Mouse (Mus musculus) c-Kit-negative CD71-positive TER-119-positive erythroid progenitor cells, embryonic 14.5 days (primary cell): Measurements from ENCODE around the gene Stk40.
A peak's percentile ranks its signal among the peaks of the same experiment; 100 is the strongest.

ENCODE experiments used
- DNase-seq: peaks from one replicate; pipeline ENCODE4 v3.0.0-alpha.2; 2013; ENCODE audit warnings: low read depth, low spot score

The Stk40 gene

DNA sequence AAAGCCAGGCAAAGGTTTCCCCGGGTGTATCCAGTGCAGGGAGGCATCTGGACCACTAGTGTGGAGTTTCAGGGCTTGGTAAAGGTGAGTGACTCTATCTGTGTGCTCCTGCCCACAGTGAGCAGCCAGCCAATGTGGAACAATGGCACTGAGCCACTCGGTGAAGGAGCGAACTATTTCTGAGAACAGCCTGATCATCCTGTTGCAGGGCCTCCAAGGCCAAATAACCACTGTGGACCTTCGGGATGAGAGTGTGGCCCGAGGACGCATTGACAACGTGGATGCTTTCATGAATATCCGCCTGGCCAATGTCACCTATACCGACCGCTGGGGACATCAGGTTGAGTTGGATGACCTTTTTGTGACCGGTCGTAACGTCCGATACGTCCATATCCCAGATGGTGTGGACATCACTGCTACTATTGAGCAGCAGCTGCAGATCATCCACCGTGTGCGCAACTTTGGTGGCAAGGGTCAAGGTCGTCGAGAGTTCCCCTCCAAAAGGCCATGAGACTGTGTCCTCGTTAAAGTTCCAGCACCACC lies 6.0 kb upstream of the Stk40 start:
- DNase-seq: no peak

DNA sequence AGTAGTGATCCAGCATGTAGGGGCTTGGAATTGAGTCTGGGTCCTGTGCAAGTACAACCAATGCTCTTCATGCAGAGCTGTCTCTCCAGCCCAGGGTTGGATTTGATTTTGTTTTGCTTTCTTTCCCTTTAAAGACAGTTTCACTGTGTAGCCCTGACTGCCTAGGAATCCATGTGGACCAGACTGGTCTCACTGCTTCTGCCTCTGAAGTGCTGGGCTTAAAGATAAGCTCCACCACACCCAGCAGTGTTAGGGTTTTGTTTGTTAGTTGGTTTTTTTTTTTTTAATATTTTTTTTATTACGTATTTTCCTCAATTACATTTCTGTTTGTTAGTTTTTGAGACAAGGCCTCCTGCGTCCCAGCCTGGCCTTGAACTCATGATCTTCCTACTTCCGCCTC lies 4.4 kb upstream of the Stk40 start:
- peak; percentile 28 for DNase-seq

DNA sequence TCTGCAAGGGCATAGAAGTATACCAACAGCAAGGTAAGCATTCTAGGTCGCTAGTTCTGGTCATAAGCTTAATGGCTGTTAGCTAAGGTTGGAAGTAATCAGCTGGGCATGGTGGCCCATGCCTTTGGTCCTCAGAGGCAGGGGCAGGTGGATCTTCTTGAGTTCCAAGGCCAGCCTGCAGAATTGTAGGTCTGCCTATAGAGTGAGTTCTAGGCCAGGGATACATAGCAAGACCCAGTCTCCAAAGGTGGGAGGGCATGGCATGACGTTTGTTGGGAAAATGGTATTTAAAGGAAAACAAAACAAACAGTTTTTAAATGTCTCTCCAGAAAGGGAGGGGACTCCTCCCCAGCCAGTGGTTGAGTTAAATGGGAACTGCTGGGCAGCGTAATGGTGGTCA lies 3.0 kb upstream of the Stk40 start:
- DNase-seq: no peak

DNA sequence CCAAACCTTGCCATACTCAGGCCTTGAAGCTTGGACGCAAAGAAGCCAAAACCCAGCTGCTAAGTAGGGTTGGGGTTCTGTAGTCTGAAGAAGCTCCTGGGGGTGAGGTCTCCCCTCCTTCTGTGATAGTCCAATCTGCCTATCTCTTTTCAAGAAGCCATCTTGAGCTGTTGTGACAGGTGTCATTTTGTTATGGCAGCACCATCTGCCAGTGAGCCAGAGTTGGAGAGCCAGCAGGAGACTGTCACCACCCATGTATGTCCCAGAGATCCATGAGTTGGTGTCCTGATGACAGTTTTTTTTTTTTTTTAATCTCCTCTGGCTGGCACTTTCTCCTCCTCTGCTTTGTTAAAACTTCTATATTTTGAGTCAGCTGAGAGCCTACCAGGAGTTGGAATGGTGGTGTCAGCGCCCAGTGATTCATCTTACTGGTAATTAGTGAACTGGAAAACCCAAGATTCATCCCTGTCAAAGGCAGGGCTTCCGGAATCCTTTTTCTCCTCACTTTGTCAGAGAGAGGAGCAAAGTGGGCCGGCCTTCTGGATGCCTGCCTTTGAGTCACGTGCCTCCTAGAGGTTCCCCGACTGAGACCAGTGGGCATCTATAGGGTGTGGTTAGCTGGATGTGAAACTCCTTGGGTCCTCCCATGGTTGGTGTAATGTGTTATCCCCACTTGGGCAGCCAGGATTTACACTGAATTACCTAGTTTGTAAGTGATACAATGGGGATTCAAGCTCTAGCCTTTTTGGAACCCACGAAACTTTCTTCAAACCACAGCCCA lies 1.5 kb upstream of the Stk40 start:
- DNase-seq: peak; percentile 65

DNA sequence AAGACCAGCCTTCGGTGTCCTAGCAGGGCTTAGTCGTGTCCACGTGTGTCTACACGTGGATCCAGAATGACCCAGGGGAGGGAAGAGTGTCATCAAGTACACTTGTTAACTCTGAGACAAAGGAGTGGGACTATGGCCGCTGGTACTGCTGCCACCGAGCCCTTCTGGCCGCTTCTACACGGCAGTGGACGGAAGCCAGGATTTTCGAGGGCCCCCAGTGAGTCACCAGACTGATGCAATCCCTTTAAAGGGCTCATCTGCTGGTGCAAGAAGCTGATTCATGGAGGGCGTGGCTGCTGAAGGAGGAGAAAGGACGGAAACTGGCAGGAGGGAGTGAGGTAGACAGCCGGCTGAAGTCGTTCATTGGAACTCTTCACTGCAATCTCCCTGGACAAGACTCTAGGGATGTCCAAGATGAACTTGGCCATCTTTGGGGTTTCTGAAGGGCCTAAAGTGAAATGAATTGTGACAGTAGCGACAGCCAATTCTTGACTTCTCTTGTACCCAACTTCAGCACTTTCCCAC lies 638 bp upstream of the Stk40 start:
- DNase-seq: peak; percentile 92

DNA sequence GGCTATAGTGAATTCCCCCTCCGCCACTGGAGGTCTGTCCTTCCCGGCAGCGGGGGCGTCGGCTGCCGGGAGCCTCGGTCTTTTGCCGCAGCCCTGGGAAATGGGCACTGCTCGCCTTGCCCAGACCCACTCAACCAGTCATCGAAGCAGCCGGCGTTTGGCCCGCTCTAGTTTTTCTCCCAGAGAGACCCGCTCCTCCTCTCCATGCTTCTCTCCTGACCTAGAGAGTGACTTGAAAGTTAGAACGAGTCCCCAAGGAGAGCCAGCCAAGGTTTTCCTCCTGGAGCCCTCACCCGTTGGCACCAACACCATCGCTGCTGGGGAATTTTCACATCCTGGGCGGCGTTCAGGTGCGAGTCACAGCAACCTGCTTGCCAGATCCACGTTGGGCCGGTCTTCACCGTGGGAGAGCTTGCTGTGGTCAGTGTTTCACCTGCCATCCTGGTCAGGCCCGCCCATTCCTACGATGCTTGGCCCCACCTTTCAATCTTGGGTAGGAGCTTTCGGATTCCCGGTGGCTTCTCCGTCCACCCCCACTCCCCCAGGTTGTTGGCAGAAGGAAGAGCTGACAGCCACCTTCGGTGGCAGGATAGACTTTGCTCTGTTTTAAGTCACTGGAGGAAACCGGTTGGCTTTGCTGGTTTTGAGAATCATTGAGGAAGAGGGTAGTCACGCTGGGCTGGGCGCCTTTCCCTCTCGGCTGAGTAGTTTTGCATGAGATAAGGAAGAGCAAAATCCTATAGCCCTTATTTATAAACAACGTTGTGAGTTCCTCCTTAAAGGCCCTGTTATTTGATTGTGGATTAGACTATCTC lies 711 bp downstream of the Stk40 start:
- peak; percentile 29 for DNase-seq

DNA sequence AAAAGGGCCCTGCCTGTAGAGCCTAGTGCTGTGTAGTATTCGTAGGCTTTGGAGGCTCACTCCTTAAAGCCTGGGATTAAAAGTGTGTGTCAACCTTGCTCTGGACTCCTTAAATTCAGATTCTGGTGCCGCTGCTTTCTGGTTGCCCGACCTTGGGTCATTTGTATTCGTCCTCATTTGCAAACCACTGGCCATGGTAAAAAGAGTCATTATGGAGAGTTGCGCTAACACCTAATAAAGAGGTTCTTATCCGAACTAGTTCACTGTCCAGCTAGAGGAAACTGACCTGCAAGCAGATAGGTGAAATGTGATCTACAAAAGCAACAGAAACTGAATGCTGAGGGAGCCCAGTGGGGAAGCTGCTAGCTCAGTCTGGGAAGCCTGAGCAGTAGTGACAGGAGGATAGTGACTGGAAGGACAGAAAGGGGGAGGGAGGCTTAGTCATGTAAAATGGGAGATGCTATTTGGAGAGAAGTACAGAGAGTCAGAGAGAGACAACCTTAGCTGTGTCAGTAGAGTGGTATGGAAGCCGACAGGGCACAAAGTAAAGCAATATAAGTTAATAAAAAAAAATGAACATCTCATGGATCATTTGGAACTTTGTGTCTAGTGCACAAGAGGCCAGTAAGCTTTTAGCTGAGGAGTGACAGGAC lies 1.5 kb downstream of the Stk40 start:
- DNase-seq: no peak

DNA sequence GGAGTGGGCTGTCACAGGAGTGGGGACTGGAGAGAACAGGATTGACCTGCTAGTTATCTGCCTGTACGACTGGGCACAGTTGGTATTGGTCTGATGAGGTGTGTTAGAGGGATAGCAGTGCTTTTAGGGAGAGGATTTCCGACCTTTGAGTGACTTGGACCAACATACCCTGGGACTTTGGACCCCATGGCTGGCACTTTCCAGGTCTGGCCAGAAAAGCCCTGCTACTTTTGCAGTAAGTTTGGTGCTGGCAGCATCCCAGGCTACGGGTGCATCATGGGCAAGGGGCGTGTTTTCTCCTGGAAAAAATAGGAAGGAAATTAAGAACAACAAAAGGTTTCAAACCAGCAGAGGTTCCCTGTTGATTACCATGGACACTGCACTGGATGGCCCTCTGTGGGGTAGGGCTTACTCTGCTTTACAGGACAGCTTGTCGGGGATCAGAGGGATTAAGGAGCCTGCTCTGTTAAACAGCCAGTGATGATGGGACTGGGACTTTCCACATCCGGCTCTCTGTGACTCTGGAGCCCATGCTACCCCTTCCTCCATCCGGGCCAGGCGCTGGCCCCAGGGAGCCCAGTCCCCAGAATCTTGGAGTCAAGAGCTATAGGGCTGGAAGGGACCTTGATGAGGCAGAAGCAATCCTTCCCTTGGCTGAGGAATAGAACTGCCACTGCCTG lies 4.4 kb downstream of the Stk40 start:
- DNase-seq: no peak

DNA sequence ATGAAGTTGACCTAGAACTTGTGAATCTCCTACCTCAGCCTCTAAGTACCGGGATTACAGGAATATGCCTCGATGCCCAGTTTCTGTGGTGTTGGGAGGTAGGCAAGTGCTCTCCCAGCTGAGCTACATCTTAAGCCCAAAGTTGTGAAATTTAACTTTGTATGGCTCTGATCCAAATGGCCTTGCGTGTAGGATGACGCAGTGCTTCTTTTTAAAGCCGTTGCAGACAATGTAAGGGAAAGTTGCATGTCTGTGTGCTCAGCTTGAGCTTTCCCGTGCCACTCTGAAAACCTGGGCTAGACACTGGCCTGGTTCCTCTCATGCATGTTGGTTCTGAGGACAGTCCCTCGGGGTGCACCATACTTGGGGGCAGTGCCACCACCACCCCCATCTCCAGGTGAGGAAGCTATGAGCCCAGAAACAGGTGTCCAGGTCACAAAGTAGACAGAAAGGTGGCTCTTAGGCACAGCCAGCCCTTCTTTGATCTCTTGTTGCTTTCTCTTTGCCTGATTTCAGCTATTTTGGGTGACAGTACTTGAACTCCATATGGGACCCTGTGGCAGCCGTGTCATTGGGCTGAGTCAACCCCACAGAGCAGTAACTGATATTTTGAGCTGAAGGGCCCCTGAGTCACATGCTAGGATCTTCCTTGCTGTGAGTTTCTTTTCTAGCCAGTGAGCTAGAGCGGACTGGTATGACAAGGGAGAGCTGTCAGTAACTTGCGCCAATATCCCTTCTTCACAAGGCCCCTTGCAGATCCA lies 6.0 kb downstream of the Stk40 start:
- no peak for DNase-seq

DNA sequence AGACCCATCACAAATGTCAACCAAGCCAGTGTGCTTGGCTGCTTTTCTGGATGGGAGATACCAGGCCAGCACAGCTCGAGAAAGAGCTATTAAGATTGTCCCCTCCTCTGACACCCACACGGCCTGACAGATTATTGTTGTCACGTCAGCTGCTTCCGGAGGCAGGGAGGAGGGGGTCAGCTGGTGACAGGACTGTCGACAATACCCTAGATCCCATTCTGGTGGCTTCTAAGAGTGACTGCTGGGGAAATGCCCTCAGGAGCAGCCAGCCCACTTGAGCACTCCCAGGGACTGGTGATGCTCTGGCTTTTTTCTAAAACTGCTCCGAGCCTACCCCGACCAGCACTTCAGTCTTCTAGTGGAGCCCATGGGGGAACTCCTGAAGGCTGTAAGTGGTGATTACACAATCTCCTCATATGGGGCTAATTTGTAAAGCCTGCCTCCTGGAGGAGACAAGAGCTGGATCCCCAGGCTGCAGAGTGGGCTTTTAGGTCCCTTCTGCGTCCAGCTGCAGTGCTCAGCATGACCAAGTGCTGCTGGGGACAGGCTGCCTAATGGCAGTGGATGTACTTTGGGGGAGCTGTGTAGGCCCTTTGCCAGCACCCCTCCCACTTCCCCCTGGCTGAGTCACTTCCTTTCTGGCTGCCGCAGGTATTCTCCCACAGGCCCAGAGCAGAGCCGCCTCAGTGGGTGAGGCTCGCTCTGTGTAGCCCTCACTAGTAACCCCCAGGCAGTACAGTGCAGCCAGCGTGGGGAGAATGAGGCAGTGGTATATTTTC lies 6.8 kb downstream of the Stk40 start:
- DNase-seq: no peak

DNA sequence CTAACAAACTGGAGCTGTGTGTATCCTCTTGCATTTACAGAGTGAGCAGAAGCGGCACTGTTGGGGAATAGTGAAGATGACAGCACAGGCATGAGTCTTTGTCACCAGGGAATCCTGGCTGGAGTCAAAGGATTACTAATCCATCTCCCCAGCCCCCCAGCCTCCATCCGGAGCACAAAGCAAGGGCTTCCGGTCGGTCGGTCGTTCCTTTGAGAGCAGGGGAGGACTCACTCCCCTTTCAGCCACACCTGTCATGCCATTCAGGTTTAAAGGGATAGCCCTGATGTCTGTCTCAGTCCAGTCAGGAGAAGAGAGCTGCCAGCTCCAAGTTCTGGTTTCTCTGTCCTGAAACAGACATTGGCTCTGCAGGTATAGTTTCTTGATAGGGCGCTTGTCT lies 7.4 kb downstream of the Stk40 start:
- no peak for DNase-seq

DNA sequence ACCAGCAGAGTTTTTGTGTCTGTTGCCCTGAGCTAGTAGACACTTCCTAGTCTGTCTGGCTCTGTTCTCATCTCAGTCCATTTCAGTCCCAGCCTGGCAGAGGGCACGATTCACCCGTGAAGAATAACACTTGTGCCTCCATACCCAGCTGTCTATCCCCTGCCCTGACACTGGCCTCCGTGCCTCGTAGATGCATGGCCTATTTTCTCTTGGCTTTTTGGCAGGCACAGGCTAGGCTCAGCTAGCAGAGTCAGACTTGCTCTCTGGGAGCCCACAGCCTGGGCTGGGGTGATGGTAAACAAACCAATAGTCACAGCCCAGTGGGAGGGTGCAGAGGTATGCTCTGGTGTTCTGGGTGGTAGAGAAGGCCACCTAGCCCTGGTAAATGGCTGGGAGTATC lies 9.5 kb downstream of the Stk40 start:
- DNase-seq: no peak

DNA sequence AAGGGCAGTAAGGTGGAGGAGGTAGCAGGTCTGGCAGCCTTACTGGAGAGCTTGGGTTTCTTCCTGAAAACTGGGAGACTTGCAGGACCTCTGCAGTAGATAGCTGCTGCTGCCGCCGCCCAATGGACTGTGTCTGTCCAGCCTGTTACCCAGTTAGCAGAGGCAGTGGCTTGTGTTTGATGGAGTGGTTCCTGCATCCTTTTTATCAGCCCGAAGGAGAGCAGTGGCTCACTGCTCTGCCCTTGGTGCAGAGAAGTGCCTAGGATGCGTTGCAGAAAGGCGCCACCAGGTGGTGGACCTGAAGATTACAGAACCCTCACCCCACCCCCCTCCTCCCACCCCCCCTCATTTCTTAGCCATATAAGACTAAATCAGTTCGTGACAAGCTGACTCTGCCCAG lies 10.2 kb downstream of the Stk40 start:
- peak; percentile 22 for DNase-seq

DNA sequence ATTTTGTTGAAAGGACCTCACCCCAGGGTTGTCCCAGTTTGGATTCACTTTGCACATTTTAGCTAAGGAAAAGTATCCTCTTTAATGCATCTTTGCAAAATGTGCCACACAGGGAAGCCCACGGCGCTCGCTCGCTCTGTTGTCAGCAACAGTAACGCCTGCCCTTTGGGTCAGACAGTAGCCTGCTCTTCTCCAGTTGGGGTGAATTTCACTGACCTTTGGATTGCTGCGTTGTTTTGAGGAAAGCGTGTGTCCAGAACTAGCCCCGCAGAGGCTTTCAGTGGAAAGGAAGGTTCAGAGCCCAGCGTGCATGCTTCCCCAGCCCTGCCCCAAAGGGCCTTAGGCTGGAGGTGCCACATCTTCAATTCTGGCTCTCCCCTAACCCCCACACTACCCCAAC lies 11.7 kb downstream of the Stk40 start:
- DNase-seq: no peak

DNA sequence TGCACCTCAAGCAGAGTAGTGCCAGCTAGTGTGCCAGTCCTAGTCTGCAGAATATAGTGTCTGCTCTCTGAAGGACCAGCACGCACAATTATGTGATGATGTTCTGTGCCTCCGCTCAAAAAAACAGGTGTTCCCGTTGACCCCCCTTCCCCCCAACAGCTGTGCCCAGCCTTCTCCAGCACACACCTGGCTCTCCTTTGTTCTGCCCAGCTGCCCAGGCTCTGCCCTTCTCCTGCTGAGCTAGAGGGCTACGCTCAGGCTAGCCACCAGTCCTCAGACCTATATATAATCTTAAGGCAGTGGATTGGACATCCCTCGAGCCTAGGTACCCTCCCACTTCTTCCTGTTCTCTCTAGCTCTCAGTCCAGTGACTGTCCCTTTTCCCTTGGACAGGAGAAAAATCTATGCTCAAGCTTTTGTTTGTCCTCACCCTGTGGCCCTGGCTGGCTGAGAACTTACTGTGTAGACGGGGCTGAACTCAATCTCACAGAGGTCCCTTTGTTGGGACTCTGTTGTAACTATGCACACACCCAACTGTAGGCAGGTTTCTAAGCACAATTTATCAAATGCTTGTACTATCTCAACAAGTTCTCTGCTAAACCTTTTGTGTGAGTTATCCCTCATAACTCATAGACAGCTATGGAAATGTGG lies 12.2 kb downstream of the Stk40 start:
- no peak for DNase-seq

DNA sequence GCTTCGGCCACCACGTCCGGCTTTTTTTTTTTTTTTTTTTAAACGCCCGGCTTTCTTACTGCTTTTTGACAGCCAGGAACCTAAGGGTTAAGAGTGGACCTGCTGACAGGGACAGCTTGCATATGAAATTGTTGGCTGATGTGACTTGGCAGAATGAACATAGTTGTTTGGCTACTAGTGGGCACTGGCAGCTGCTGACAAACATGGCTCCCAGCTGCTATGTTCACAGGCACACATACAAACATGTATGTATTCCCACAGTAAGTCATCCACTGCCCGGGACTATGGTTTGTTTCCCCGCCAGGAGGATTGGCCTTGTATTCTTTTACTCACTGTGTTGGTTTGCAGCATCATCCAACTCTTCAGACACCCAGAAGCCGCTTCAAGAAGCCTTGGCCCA lies 13.4 kb downstream of the Stk40 start:
- DNase-seq: no peak

DNA sequence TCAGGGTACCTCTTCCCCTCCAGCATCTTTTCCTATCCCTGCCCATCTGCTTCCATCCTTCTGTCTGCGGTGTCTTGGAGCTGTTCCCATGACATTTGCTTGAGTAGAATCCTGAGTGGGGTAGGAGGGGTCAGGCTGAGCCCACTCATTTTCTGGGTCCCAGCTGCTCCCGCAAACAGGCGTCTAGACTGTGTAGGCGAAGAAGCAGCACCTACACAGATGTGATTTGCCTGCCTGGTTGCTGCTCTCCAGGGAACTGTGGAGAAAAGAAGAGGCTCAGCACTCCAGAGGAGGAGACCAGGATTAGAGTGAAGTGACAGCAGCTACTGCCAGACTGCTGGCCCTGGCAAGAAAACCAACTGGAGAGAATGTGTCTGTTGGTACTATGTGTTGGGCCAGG lies 14.9 kb downstream of the Stk40 start:
- no peak for DNase-seq

DNA sequence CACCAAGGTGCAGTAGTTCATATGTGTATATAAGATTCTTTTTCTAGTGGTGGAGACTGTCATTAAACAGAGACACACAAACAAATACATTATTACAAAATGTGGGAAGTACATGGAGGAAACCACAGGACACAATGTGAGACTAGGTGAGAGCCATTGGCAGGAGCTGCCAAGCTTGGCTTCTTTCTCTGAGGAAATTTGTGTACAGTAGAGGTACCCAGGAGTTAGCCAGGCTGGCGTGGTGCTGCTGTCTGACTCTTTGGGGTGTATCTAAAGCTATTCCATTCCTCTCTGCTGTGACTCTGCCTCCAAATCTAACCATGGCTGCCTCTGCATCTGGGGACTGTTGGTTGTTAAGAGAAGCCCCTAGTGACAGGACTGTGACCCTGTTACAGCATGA lies 15.3 kb downstream of the Stk40 start:
- DNase-seq: no peak

DNA sequence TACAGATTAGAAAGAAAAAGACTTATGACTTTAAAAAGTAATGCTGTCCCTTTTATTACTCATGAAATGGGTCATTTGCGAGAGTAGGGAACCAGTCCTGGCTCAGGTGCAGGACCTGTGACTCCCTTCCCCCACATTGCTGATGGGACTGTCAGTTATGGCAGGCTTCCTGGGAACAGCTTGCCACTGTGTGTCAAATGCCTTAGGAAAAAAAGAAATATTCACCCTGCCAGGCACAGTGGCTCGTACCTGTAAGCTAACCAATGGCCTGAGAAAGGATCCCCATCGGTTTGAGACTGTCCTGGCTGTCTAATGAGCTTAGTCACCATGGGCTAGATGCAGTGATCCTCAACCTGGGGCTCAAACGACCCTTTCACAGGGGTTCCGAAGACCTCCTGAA lies 16.3 kb downstream of the Stk40 start:
- DNase-seq: no peak

DNA sequence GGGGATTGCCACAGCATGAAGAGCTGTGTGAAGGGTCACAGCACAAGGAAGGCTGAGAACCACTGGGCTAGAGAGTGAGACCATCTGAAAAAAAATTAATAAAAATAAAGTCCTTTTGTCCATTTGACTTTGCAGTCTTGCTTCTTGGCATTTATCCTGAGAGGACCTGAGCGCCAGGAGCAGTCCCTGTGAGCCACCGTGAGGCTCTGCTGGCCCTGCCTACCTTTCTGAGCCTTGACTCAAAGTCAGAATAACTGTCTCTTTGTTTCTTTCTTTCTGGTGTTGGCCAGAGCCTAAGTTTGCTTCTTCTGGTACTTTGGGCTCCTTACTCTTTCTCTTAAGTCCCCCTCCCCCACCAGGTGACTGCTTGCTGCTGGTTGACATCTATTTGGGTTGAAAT lies 16.7 kb downstream of the Stk40 start:
- DNase-seq: no peak
